In the genomic region with DNA sequence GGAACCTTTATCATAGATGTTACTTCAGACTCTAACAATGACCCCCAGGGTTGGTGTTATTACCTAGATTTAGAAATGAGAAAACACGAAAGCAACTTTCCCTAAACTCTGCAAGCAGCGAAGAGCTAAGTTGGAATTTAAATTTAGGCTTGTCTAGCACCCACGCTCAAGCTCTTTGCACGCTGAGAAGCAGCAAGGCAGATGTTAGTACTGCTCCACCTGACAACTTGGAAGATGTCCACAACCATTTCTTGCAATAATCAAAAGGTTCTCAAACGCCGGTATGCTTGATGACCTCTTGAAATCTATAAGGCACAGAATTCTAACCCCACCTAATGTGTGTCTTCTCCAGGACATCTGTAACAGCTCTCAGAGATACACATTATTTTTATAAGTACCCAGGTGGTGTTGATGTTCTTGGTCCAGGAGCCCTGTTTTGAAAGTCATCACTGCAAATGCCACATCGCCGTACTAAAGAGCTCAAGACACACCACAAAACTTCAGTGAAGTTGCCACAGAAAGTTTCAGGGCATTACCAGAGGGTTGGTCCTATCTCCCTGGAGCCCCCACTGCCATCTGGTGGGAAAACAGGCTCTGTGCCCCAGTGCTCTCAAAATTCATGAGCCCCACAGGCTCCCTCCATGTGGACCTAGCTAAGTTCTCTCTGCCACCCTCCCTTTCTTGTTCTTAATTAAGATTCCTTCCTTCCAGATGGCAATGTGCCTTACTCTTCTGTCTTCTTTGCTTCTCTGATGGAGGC, we compare ENCODE assay signal across 15 mouse cellular contexts.
DNase-seq lines count a peak whose midpoint lies in the region; TF ChIP-seq lines count a peak whose summit lies in the region.
"Had no signal": no experiment of that assay in that cellular context is flagged by ENCODE, and none has a peak within 500 bp of the region (broad histone marks: within the 10 kb centered on the region; RNA-seq: fewer than 3 reads in every experiment).

No protein-coding gene starts in this region.

- TF ChIP-seq CTCF in layer of hippocampus, adult 2 months (conservative IDR thresholded peaks at IDR 0.05), result peak; percentile 59

- DNase-seq in layer of hippocampus, adult 2 months (ENCODE audit: low spot score in 2 of 2), result peak; percentile 21 to 56
- no peak for DNase-seq in layer of hippocampus, adult 9-10 months (ENCODE audit: low spot score)
- peak; percentile 29 to 44 for DNase-seq in frontal cortex, postnatal 25 days (ENCODE audit: low spot score in 2 of 2)
- peak; percentile 25 for DNase-seq in left cerebral cortex, postnatal 4 days
- DNase-seq in gastrocnemius, postnatal 4 days (ENCODE audit: low spot score in 2 of 2), result no peak
- no peak for DNase-seq in gastrocnemius, postnatal 10 days
- no peak for DNase-seq in lung, postnatal 14 days
- DNase-seq: cerebellum, adult 2 months; gastrocnemius, postnatal 25 days; kidney, postnatal 36 days; midbrain, embryonic 14.5 days; thymus, adult 18-20 months had no signal

- intact Hi-C loops in left cerebral cortex, postnatal 4 days (cut with DNase I), result no loop called here

- no peak overlapping the region for H3K4me3 ChIP-seq in layer of hippocampus, adult 2 months
- H3K4me3 ChIP-seq: heart, embryonic 13.5 days; limb, embryonic 12.5 days; neural tube, embryonic 12.5 days had no signal

- H3K27ac ChIP-seq in layer of hippocampus, adult 2 months, result peak overlapping the region; percentile 28; the same call in 1 of the 2 replicates
- H3K27ac ChIP-seq: heart, embryonic 13.5 days; limb, embryonic 12.5 days; neural tube, embryonic 12.5 days had no signal

Comparison
In these comparisons a context has a peak if more than half of its experiments do, and no peak if none do; other contexts are left out.
1. DNase-seq: peak in layer of hippocampus, adult 2 months (2 of 2), frontal cortex, postnatal 25 days (2 of 2) and left cerebral cortex, postnatal 4 days (single experiment); none in layer of hippocampus, adult 9-10 months (single experiment), gastrocnemius, postnatal 4 days (0 of 2), gastrocnemius, postnatal 10 days (single experiment) and lung, postnatal 14 days (single experiment).